Mouse (Mus musculus) testis, adult 2 months (tissue): Measurements from ENCODE around the gene Itpr2.

Source experiments
- CTCF ChIP-seq: fragments of 200-500 bp; IDR thresholded peaks from 2 replicates; pipeline ENCODE4 v1.5.1; 2012; ENCODE audit warnings: low read depth, mild to moderate bottlenecking, inconsistent platforms, low read length, moderate library complexity; ENCODE audit not compliant: control insufficient read depth, insufficient read depth, insufficient replicate concordance
- POLR2A ChIP-seq: fragments of 200-500 bp; IDR thresholded peaks from 2 replicates; pipeline ENCODE4 v1.6.1; 2012; ENCODE audit warnings: low read depth, mild to moderate bottlenecking, inconsistent platforms, low read length, moderate library complexity; ENCODE audit not compliant: control insufficient read depth

DNA sequence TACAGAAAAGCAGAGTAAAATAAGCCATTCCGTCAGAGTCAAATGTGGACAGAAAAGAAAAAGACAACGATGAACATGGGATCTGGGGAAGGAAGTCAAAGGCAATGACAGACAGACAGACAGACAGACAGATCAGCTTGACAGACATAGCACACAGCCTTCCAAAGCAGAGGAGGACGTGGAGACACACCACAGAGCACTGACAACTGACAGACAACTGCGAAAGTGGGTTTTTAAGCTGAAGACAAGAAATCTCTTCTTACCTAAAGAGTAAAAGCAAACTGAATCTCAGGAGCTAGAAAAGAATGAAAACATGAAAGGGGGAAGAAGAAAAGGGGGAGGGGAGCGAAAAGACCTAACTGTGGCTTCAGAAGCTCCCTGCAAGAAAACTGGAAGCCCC, 243.3 kb downstream of the Itpr2 start:
- TF ChIP-seq CTCF (no peak), POLR2A (no peak)
